Mouse (Mus musculus) small intestine, adult 2 months (tissue): ENCODE data around the gene Ppp6r3. TPM values are rescaled to one million over a fixed set of nuclear protein-coding genes. Genes with fewer than 3 reads are reported as not detected.

ENCODE experiments used
- H3K27ac ChIP-seq: fragments of 200-500 bp; 2 replicates; pipeline ENCODE4 v1.5.1; 2012; ENCODE audit warnings: low read depth, low read length, control low read depth, inconsistent platforms; ENCODE audit not compliant: insufficient read depth
- H3K27me3 ChIP-seq: fragments of 200-500 bp; 2 replicates; pipeline ENCODE4 v1.6.1; 2012; ENCODE audit warnings: mild to moderate bottlenecking, moderate library complexity, low read length, inconsistent platforms; ENCODE audit not compliant: control insufficient read depth, insufficient read depth
- H3K36me3 ChIP-seq: fragments of 200-500 bp; 2 replicates; pipeline ENCODE4 v1.6.1; 2012; ENCODE audit warnings: mild to moderate bottlenecking, low read length, control low read depth, inconsistent platforms; ENCODE audit not compliant: control insufficient read depth, insufficient read depth
- H3K4me1 ChIP-seq: fragments of 200-500 bp; 2 replicates; pipeline ENCODE4 v1.6.1; 2012; ENCODE audit warnings: low read length, inconsistent platforms, mixed read lengths; ENCODE audit not compliant: control insufficient read depth, insufficient read depth, insufficient read length
- H3K4me3 ChIP-seq: fragments of 200-500 bp; 2 replicates; pipeline ENCODE4 v1.5.1; 2012; ENCODE audit warnings: low read depth, mild to moderate bottlenecking, control low read depth, inconsistent platforms, low read length, moderate library complexity
- CTCF ChIP-seq: fragments of 200-500 bp; IDR thresholded peaks from 2 replicates; pipeline ENCODE4 v1.5.1; 2012; ENCODE audit warnings: low read depth, mild to moderate bottlenecking, control low read depth, inconsistent platforms, low read length, moderate library complexity, mixed read lengths; ENCODE audit not compliant: insufficient replicate concordance, insufficient read length; ENCODE audit errors: extremely low read depth
- POLR2A ChIP-seq: fragments of 200-500 bp; IDR thresholded peaks from 2 replicates; pipeline ENCODE4 v1.6.1; 2012; ENCODE audit warnings: low read depth, mild to moderate bottlenecking, control low read depth, inconsistent platforms, low read length, moderate library complexity
- WGBS: fragments of 180-500 bp; shearing (Covaris S2); methylation state at CpG from one replicate; pipeline ENCODE4 v1.1.7; 2018; 5-methylcytosine and 5-hydroxymethylcytosine counted together
- polyA plus RNA-seq: library from polyadenylated mRNA; depleted of rRNA; stranded (reverse); fragments of >200 nt; gene quantifications from 2 replicates; pipeline ENCODE4 v1.2.3, GENCODE M21; 2012; rRNA removed

Gene Ppp6r3
- polyA plus RNA-seq, 1 experiment, result 67.9 TPM

- Histone ChIP-seq H3K4me1 (peaks cover 10% of the 10 kb centered on the region; the same call in 1 of the 2 replicates), H3K27ac (no peak overlapping the region), H3K27me3 (no peaks in the 10 kb centered on the region), H3K4me3 (no peak overlapping the region), H3K36me3 (no peaks in the 10 kb centered on the region)
- TF ChIP-seq CTCF (no peak), POLR2A (no peak)
- WGBS, result 88% methylated on average over 15 of the region's 15 CpGs
Observed at GRCm38 (mm10) chr19:3428057-3428830, 147.3 kb downstream of the Ppp6r3 start.

- no peaks in the 10 kb centered on the region for H3K36me3 ChIP-seq
- H3K27ac ChIP-seq, result no peak overlapping the region
- peaks cover 10% of the 10 kb centered on the region; the same call in 1 of the 2 replicates for H3K4me1 ChIP-seq
- TF ChIP-seq CTCF, result no peak
- H3K4me3 ChIP-seq, result no peak overlapping the region
- no peaks in the 10 kb centered on the region for H3K27me3 ChIP-seq
- 36% methylated on average over 2 of the region's 2 CpGs for WGBS
Observed at GRCm38 (mm10) chr19:3424214-3424613, 151.3 kb downstream of the Ppp6r3 start.

- peaks cover 10% of the 10 kb centered on the region; the same call in 1 of the 2 replicates for H3K4me1 ChIP-seq
- H3K27ac ChIP-seq, result no peak overlapping the region
- no peaks in the 10 kb centered on the region for H3K27me3 ChIP-seq
- 62% methylated on average over 4 of the region's 4 CpGs for WGBS
- no peaks in the 10 kb centered on the region for H3K36me3 ChIP-seq
- TF ChIP-seq CTCF, result no peak
- no peak for TF ChIP-seq POLR2A
- no peak overlapping the region for H3K4me3 ChIP-seq
Observed at GRCm38 (mm10) chr19:3422981-3423380, 152.6 kb downstream of the Ppp6r3 start.

- no peak for TF ChIP-seq CTCF
- no peak for TF ChIP-seq POLR2A
Observed at GRCm38 (mm10) chr19:3422488-3422887, 153.1 kb downstream of the Ppp6r3 start.

GRCm38 (mm10) chr19:3419251-3419650 lies 156.3 kb downstream of the Ppp6r3 start:
- no peaks in the 10 kb centered on the region for H3K36me3 ChIP-seq
- TF ChIP-seq POLR2A (no peak), CTCF (no peak)
- H3K4me1 ChIP-seq, result peaks cover 9% of the 10 kb centered on the region; the same call in 1 of the 2 replicates
- H3K27ac ChIP-seq, result no peak overlapping the region
- H3K27me3 ChIP-seq, result peaks cover 5% of the 10 kb centered on the region
- H3K4me3 ChIP-seq, result no peak overlapping the region
- 26% methylated on average over 5 of the region's 5 CpGs for WGBS

More at GRCm38 (mm10) chr19:3422488-3422887, 153.1 kb downstream of the Ppp6r3 start:
- WGBS, result 87% methylated on average over 6 of the region's 6 CpGs
- Histone ChIP-seq H3K4me3 (no peak overlapping the region), H3K27ac (no peak overlapping the region), H3K27me3 (no peaks in the 10 kb centered on the region), H3K4me1 (peaks cover 10% of the 10 kb centered on the region; the same call in 1 of the 2 replicates), H3K36me3 (no peaks in the 10 kb centered on the region)

GRCm38 (mm10) chr19:3414268-3414733 lies 161.2 kb downstream of the Ppp6r3 start, which contains the start of gene Gal:
TSS of gene Gal (minus strand) at chr19:3414544.
- peak within 1 kb of the TSS; percentile 37 for H3K4me3 ChIP-seq
- H3K36me3 ChIP-seq, result no peaks in the 10 kb centered on the region
- WGBS, result 2% methylated on average over 37 of the region's 37 CpGs
- no peak for TF ChIP-seq CTCF
- no peak for TF ChIP-seq POLR2A
- peaks cover 6% of the 10 kb centered on the region; the same call in 1 of the 2 replicates for H3K4me1 ChIP-seq
- H3K27ac ChIP-seq, result no peak within 1 kb of the TSS
- peaks cover 18% of the 10 kb centered on the region for H3K27me3 ChIP-seq

- WGBS, result 63% methylated on average over 1 of the region's 1 CpGs
- Histone ChIP-seq H3K4me1 (no peaks in the 10 kb centered on the region), H3K27ac (no peak overlapping the region), H3K36me3 (no peaks in the 10 kb centered on the region), H3K27me3 (no peaks in the 10 kb centered on the region; the same call in 1 of the 2 replicates), H3K4me3 (no peak overlapping the region)
- TF ChIP-seq POLR2A, result no peak
- TF ChIP-seq CTCF, result no peak
Observed at GRCm38 (mm10) chr19:3405531-3406281, 169.8 kb downstream of the Ppp6r3 start.

Other genes with a start within 250 kb of the Ppp6r3 start
- gene Tesmin, start 186.9 kb downstream of the Ppp6r3 start, polyA plus RNA-seq, result 0.10 and 0.42 TPM in 2 replicates
- 12.3 and 200 TPM in 2 replicates for gene Gal, start 161.2 kb downstream of the Ppp6r3 start, polyA plus RNA-seq
- gene Lrp5, start 110.8 kb upstream of the Ppp6r3 start, polyA plus RNA-seq, result 50.9 and 96.7 TPM in 2 replicates
- 180 and 300 TPM in 2 replicates for gene 1810055G02Rik, start 132.5 kb upstream of the Ppp6r3 start, polyA plus RNA-seq
- gene Kmt5b, start 191.7 kb upstream of the Ppp6r3 start, polyA plus RNA-seq, result 7.4 and 16.8 TPM in 2 replicates